Mouse (Mus musculus): Measurements from ENCODE around the gene Ctnnd2.

DNA sequence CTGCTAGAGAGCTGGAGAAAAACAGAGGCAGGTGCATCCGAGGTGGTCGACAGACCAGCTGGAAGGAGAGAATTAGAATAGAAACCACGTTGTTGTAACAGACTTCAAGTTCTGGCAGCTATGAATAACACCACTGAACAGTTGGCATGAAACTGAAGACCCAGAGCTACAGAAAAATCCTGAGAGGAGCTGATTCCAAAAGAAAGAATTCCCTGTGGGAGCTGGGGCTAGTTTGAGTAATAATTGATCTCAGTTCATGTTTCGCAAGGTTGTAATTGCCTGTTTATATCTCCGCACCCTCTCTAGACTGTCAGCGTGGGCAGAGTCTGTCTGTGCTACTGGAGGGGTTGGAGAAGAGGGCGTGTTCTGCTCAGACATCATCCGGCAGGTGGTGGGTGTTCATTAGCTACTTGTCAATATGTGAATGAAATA is 98.8 kb downstream of the Ctnnd2 start:
- TF ChIP-seq POLR2A (IDR thresholded peaks at IDR 0.05; ENCODE audit: extremely low read depth, insufficient read depth, low read length) = no peak
- no peak for TF ChIP-seq CTCF (IDR thresholded peaks at IDR 0.05; ENCODE audit: low read depth, low read length)
